Mouse (Mus musculus): Measurements from ENCODE around the gene Slc30a5. TPM values are rescaled to one million over a fixed set of nuclear protein-coding genes. Genes with fewer than 3 reads are reported as not detected.
"Not testable (repeated sequence)": the region's sequence is repeated elsewhere in the genome, so short reads cannot be mapped to it uniquely, and the experiment has no call there.

Gene Slc30a5
- total RNA-seq, 2 experiments from 2014 or later = 43.3 to 49.5 TPM

GRCm38 (mm10) chr13:100843944-100844343 is 10.7 kb upstream of the Slc30a5 start:
- no peak for DNase-seq (ENCODE audit: low spot score in 2 of 2)
- intact Hi-C loops (cut with DNase I) = loop anchor here (5.0 kb wide), 1 partner anchor 1808 kb away; no protein-coding TSS in a partner anchor

GRCm38 (mm10) chr13:100843016-100843725 is 9.9 kb upstream of the Slc30a5 start:
- no peak for DNase-seq (ENCODE audit: low spot score in 2 of 2)
- intact Hi-C loops (cut with DNase I) = loop anchor here (5.0 kb wide), 1 partner anchor 1809 kb away; no protein-coding TSS in a partner anchor

- intact Hi-C loops (cut with DNase I) = loop anchor here (5.0 kb wide), 1 partner anchor 1811 kb away; no protein-coding TSS in a partner anchor
- DNase-seq (ENCODE audit: low spot score in 2 of 2) = no peak
Measured at GRCm38 (mm10) chr13:100841741-100842140, 8.5 kb upstream of the Slc30a5 start.

GRCm38 (mm10) chr13:100834777-100835176 is 1.6 kb upstream of the Slc30a5 start:
- intact Hi-C loops (cut with DNase I) = loop anchor here (5.0 kb wide), 3 partner anchors 47 to 858 kb away; partner anchors contain the start of genes Ccnb1 and Mrps36
- no peak for DNase-seq (ENCODE audit: low spot score in 2 of 2)

- intact Hi-C loops (cut with DNase I) = loop anchor here (5.0 kb wide), 3 partner anchors 46 to 859 kb away; partner anchors contain the start of genes Ccnb1 and Mrps36
Measured at GRCm38 (mm10) chr13:100833640-100834002, 394 bp upstream of the Slc30a5 start.

GRCm38 (mm10) chr13:100832188-100832587 is 1.0 kb downstream of the Slc30a5 start:
- intact Hi-C loops (cut with DNase I) = loop anchor here (5.0 kb wide), 3 partner anchors 45 to 860 kb away; partner anchors contain the start of genes Ccnb1 and Mrps36
- no peak for DNase-seq (ENCODE audit: low spot score in 2 of 2)

More at GRCm38 (mm10) chr13:100833640-100834002, 394 bp upstream of the Slc30a5 start:
- DNase-seq (ENCODE audit: low spot score in 2 of 2) = no peak

- no peak for DNase-seq (ENCODE audit: low spot score in 2 of 2)
- intact Hi-C loops (cut with DNase I) = loop anchor here (5.0 kb wide), 3 partner anchors 44 to 861 kb away; partner anchors contain the start of genes Ccnb1 and Mrps36
Measured at GRCm38 (mm10) chr13:100831123-100831522, 2.1 kb downstream of the Slc30a5 start.

GRCm38 (mm10) chr13:100825627-100826410 is 7.4 kb downstream of the Slc30a5 start:
- no peak for DNase-seq (ENCODE audit: low spot score in 2 of 2)
- intact Hi-C loops (cut with DNase I) = no loop called here

GRCm38 (mm10) chr13:100824916-100825315 is 8.3 kb downstream of the Slc30a5 start:
- DNase-seq (ENCODE audit: low spot score in 2 of 2) = no peak
- intact Hi-C loops (cut with DNase I) = no loop called here

- no peak for DNase-seq (ENCODE audit: low spot score in 2 of 2)
- intact Hi-C loops (cut with DNase I) = no loop called here
Measured at GRCm38 (mm10) chr13:100824306-100824705, 8.9 kb downstream of the Slc30a5 start.

- intact Hi-C loops (cut with DNase I) = no loop called here
- no peak for DNase-seq (ENCODE audit: low spot score in 2 of 2)
Measured at GRCm38 (mm10) chr13:100823863-100824262, 9.4 kb downstream of the Slc30a5 start.

GRCm38 (mm10) chr13:100814451-100814850 is 18.8 kb downstream of the Slc30a5 start:
- no peak for DNase-seq (ENCODE audit: low spot score in 2 of 2)
- intact Hi-C loops (cut with DNase I) = loop anchor here (10.0 kb wide), 1 partner anchor 170 kb away; no protein-coding TSS in a partner anchor

GRCm38 (mm10) chr13:100805776-100806175 is 27.5 kb downstream of the Slc30a5 start:
- DNase-seq (ENCODE audit: low spot score in 2 of 2) = no peak
- intact Hi-C loops (cut with DNase I) = no loop called here

GRCm38 (mm10) chr13:100797171-100797570 is 36.1 kb downstream of the Slc30a5 start:
- intact Hi-C loops (cut with DNase I) = no loop called here
- DNase-seq (ENCODE audit: low spot score in 2 of 2) = no peak

GRCm38 (mm10) chr13:100789083-100789482 is 44.1 kb downstream of the Slc30a5 start:
- DNase-seq (ENCODE audit: low spot score in 2 of 2) = no peak
- intact Hi-C loops (cut with DNase I) = loop anchor here (5.0 kb wide), 1 partner anchor 43 kb away; the partner anchor contains the start of gene Slc30a5

- DNase-seq (ENCODE audit: low spot score in 2 of 2) = not testable (repeated sequence)
- intact Hi-C loops (cut with DNase I) = loop anchor here (5.0 kb wide), 1 partner anchor 44 kb away; the partner anchor contains the start of gene Slc30a5
Measured at GRCm38 (mm10) chr13:100788057-100788456, 45.2 kb downstream of the Slc30a5 start.

GRCm38 (mm10) chr13:100787316-100788010 is 45.8 kb downstream of the Slc30a5 start:
- no peak for DNase-seq (ENCODE audit: low spot score in 2 of 2)
- intact Hi-C loops (cut with DNase I) = loop anchor here (5.0 kb wide), 1 partner anchor 45 kb away; the partner anchor contains the start of gene Slc30a5

GRCm38 (mm10) chr13:100786414-100786867 is 46.8 kb downstream of the Slc30a5 start, which contains the start of gene Ccnb1:
Gene Ccnb1, minus strand, starts transcription at chr13:100786570.
- peak; percentile 87 to 91 for DNase-seq (ENCODE audit: low spot score in 2 of 2)
- intact Hi-C loops (cut with DNase I) = loop anchor here (5.0 kb wide), 1 partner anchor 46 kb away; the partner anchor contains the start of gene Slc30a5

GRCm38 (mm10) chr13:100785806-100786413 is 47.3 kb downstream of the Slc30a5 start:
- intact Hi-C loops (cut with DNase I) = loop anchor here (5.0 kb wide), 1 partner anchor 46 kb away; the partner anchor contains the start of gene Slc30a5
- DNase-seq (ENCODE audit: low spot score in 2 of 2) = no peak
